Mouse (Mus musculus) CH12.LX (cell line): ENCODE data around the gene Rps6ka1. TPM values are rescaled to one million over a fixed set of nuclear protein-coding genes. Genes with fewer than 3 reads are reported as not detected.
A peak's percentile ranks its signal among the peaks of the same experiment; 100 is the strongest.

Experiments
- DNase-seq: peaks from one replicate; pipeline ENCODE4 v3.0.0-alpha.2; 2013; ENCODE audit errors: extremely low read depth
- H3K27ac ChIP-seq: 2 replicates; pipeline ENCODE4 v1.5.1; 2012; ENCODE audit warnings: low read depth, mild to moderate bottlenecking, control low read depth, moderate library complexity; ENCODE audit not compliant: insufficient read depth
- H3K27me3 ChIP-seq: replicated peaks from 2 replicates; pipeline ENCODE3; 2012; ENCODE audit warnings: inconsistent platforms
- H3K36me3 ChIP-seq, 2 experiments: replicated peaks in 1 of 2; 2 replicates each; pipeline versions ENCODE3 to v1.6.1; 2012; ENCODE audit warnings: inconsistent platforms in 1 of 2, low read length in 1 of 2, mild to moderate bottlenecking in 1 of 2, mixed read lengths in 1 of 2, moderate library complexity in 1 of 2; ENCODE audit not compliant: control insufficient read depth in 1 of 2, insufficient read depth in 1 of 2
- H3K4me1 ChIP-seq, 2 experiments: 2 replicates each; pipeline ENCODE4 v1.6.1; 2012; ENCODE audit warnings: inconsistent platforms in 1 of 2, moderate library complexity in 1 of 2; ENCODE audit not compliant: insufficient read depth in 2 of 2, control insufficient read depth in 1 of 2
- H3K4me2 ChIP-seq: 2 replicates; pipeline ENCODE4 v1.6.1; 2012; ENCODE audit warnings: low read depth, mild to moderate bottlenecking, control low read depth; ENCODE audit not compliant: poor library complexity, insufficient read depth, severe bottlenecking
- H3K4me3 ChIP-seq, 3 experiments: fragments of 150-350 bp in 1 of 3; sonication (generic) in 1 of 3; replicated peaks in 1 of 3; 2 replicates each; pipeline versions ENCODE3 to v1.5.1; 2011 to 2012; ENCODE audit warnings: low read depth in 2 of 3, low read length in 2 of 3, mild to moderate bottlenecking in 2 of 3, moderate library complexity in 2 of 3, control low read depth in 1 of 3, improper control_type of control experiment in 1 of 3, inconsistent platforms in 1 of 3, mixed read lengths in 1 of 3; ENCODE audit not compliant: poor library complexity in 1 of 3
- H3K79me2 ChIP-seq: replicated peaks from 2 replicates; pipeline ENCODE4 v1.6.1; 2012; ENCODE audit warnings: mild to moderate bottlenecking, moderate library complexity; ENCODE audit not compliant: control insufficient read depth, poor library complexity, insufficient read depth, severe bottlenecking; ENCODE audit errors: extremely low read depth
- H3K9ac ChIP-seq: 2 replicates; pipeline ENCODE4 v1.6.1; 2012; ENCODE audit warnings: low read depth, mild to moderate bottlenecking, control low read depth, moderate library complexity; ENCODE audit not compliant: insufficient read depth
- H3K9me3 ChIP-seq: replicated peaks from 2 replicates; pipeline ENCODE3; 2012; ENCODE audit warnings: low read length, inconsistent platforms, mixed read lengths
- BHLHE40 ChIP-seq: IDR thresholded peaks from 2 replicates; pipeline ENCODE4 v1.6.1; 2011; ENCODE audit warnings: mild to moderate bottlenecking, low read depth, low read length, improper control_type of control experiment
- CTCF ChIP-seq, 2 experiments: IDR thresholded peaks in 1 of 2; conservative IDR thresholded peaks in 1 of 2; 2 replicates each; pipeline ENCODE4 v1.5.1; 2011 to 2012; ENCODE audit warnings: low read depth in 2 of 2, low read length in 2 of 2, improper control_type of control experiment in 1 of 2, inconsistent platforms in 1 of 2, mild to moderate bottlenecking in 1 of 2, moderate library complexity in 1 of 2
- EP300 ChIP-seq: IDR thresholded peaks from 2 replicates; pipeline ENCODE4 v1.6.1; 2011; ENCODE audit warnings: low read length, improper control_type of control experiment
- IRF4 ChIP-seq: IDR thresholded peaks from 2 replicates; pipeline ENCODE4 v1.6.1; 2014; ENCODE audit warnings: low read depth, mild to moderate bottlenecking, inconsistent platforms, low read length, improper control_type of control experiment
- KAT2A ChIP-seq: IDR thresholded peaks from 2 replicates; pipeline ENCODE4 v1.6.1; 2012; ENCODE audit warnings: low read length, improper control_type of control experiment, inconsistent platforms; ENCODE audit not compliant: insufficient replicate concordance
- MAX ChIP-seq: IDR thresholded peaks from 2 replicates; pipeline ENCODE4 v1.6.1; 2011; ENCODE audit warnings: low read length, improper control_type of control experiment
- NELFE ChIP-seq: IDR thresholded peaks from 2 replicates; pipeline ENCODE4 v1.6.1; 2011; ENCODE audit warnings: low read depth, low read length, improper control_type of control experiment
- NRF1 ChIP-seq: IDR thresholded peaks from 2 replicates; pipeline ENCODE4 v1.6.1; 2014; ENCODE audit warnings: low read depth, mild to moderate bottlenecking, inconsistent platforms, low read length, improper control_type of control experiment, moderate library complexity
- PAX5 ChIP-seq: IDR thresholded peaks from 2 replicates; pipeline ENCODE4 v1.6.1; 2012; ENCODE audit warnings: low read length, inconsistent platforms, mixed read lengths
- POLR2A ChIP-seq: IDR thresholded peaks from 2 replicates; pipeline ENCODE4 v1.6.1; 2011; ENCODE audit warnings: low read depth, mild to moderate bottlenecking, improper control_type of control experiment, low read length
- RAD21 ChIP-seq: IDR thresholded peaks from 2 replicates; pipeline ENCODE4 v1.6.1; 2011; ENCODE audit warnings: low read depth, mild to moderate bottlenecking, low read length, improper control_type of control experiment, moderate library complexity
- RCOR1 ChIP-seq: conservative IDR thresholded peaks from 2 replicates; pipeline ENCODE4 v1.6.1; 2012; ENCODE audit warnings: low read depth, mild to moderate bottlenecking, inconsistent platforms, low read length, improper control_type of control experiment
- SIN3A ChIP-seq: IDR thresholded peaks from 2 replicates; pipeline ENCODE4 v1.6.1; 2012; ENCODE audit warnings: low read length, improper control_type of control experiment, inconsistent platforms
- TBP ChIP-seq: conservative IDR thresholded peaks from 2 replicates; pipeline ENCODE4 v1.6.1; 2011; ENCODE audit warnings: low read depth, low read length, improper control_type of control experiment
- TCF12 ChIP-seq: IDR thresholded peaks from 2 replicates; pipeline ENCODE4 v1.6.1; 2014; ENCODE audit warnings: low read depth, mild to moderate bottlenecking, inconsistent platforms, low read length, improper control_type of control experiment
- ZKSCAN1 ChIP-seq: IDR thresholded peaks from 2 replicates; pipeline ENCODE4 v1.6.1; 2012; ENCODE audit warnings: low read depth, inconsistent platforms, low read length, improper control_type of control experiment, borderline replicate concordance
- ZNF384 ChIP-seq: IDR thresholded peaks from 2 replicates; pipeline ENCODE4 v1.6.1; 2012; ENCODE audit warnings: low read depth, low read length, improper control_type of control experiment, inconsistent platforms
- dilution Hi-C: fragments of 300-500 bp; cut with MboI; formaldehyde crosslinking; loops from 2 replicates; pipeline ENCODE4 v1.14.3; 2020; ENCODE audit warnings: low sequenced_read_pairs; ENCODE audit not compliant: extremely low pct_unique_long_range_greater_than_20kb, extremely low pct_ligation_motif_present
- in situ Hi-C: fragments of 300-500 bp; cut with MboI; formaldehyde crosslinking; loops from 3 replicates; pipeline ENCODE4 v1.14.3; 2019; ENCODE audit warnings: low sequenced_read_pairs, low pct_ligation_motif_present, low pct_unique_long_range_greater_than_20kb, mixed read lengths
- polyA plus RNA-seq: library from polyadenylated mRNA; unstranded; fragments of >175 nt; gene quantifications from 2 replicates; pipeline ENCODE4 v1.2.1, GENCODE M21; 2012; ENCODE audit warnings: low read depth; ENCODE audit not compliant: insufficient read length
- total RNA-seq, 2 experiments: library from RNA; depleted of rRNA; stranded (reverse); fragments of 300-350 nt in 1 of 2; fragments of >200 nt in 1 of 2; gene quantifications; 2 replicates each; pipeline ENCODE4 v1.2.3; 2012 to 2014

Rps6ka1 gene
- total and polyA plus RNA-seq, 3 experiments: 72.5 to 130 (median 123) TPM

DNA sequence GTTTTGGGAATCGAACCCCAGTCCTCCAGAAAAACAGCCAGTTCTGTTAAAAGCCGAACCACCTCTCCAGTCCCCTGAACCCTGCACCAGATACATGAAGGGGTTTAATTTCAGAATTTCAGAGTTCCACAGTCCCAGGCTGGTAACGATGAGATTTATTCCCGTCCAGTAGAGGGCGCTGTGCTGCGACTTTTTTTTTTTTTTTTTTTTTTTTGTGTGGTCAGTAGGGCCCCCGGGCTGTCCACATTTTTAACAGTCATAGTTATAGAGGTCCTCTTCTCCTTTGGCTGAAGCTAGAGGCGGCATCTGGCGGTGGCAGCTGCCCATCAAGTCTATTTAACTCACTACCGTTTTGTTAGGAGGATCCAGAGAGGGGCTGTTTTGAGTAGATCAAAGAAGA is 43.8 kb upstream of the Rps6ka1 start:
- Histone ChIP-seq H3K36me3 (no peaks in the 10 kb centered on the region), H3K4me3 (no peak overlapping the region), H3K9ac (no peak overlapping the region), H3K79me2 (no peaks in the 10 kb centered on the region), H3K27me3 (no peaks in the 10 kb centered on the region), H3K27ac (no peak overlapping the region), H3K4me2 (no peak overlapping the region), H3K4me1 (peaks cover 2 to 15% of the 10 kb centered on the region in 2 experiments; a peak in 2 of 4 replicates), H3K9me3 (no peaks in the 10 kb centered on the region)
- dilution Hi-C loops (no loop called here), in situ Hi-C loops (no loop called here)
- peak; percentile 37 for DNase-seq
- TF ChIP-seq CTCF (conservative IDR thresholded peaks at IDR 0.05 in 1 of 2, IDR thresholded peaks at IDR 0.05 in 1 of 2; ENCODE audit: low read depth in 2 of 2, low read length in 2 of 2): peak; percentile 49 to 55
- TF ChIP-seq RCOR1: no peak
- TF ChIP-seq MAX: no peak
- peak; percentile 2 for TF ChIP-seq RAD21
- TF ChIP-seq NELFE: no peak
- no peak for TF ChIP-seq IRF4
- no peak for TF ChIP-seq POLR2A
- TF ChIP-seq ZKSCAN1: no peak
- peak; percentile 95 for TF ChIP-seq ZNF384

DNA sequence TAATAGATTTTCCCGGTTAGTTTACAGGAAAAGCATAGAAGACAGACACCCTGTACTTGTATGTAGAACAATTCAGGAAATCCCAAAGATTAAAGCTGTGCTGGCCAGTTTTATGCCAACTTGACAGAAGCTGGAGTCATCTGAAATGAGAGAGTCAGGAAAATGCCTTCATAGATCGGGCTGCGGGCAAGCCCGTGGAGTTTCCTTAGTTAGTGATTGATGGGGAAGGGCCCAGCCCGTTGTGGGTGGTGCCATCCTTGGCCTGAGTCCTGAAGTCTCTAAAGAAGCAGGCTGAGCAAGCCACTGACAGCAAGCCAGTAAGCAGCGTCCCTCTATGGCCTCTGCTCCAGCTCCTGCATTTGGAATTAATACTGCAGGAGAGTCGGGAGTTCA is 41.7 kb upstream of the Rps6ka1 start:
- H3K9ac ChIP-seq: no peak overlapping the region
- H3K79me2 ChIP-seq: no peaks in the 10 kb centered on the region
- in situ Hi-C loops: no loop called here
- no peak for TF ChIP-seq NRF1
- no peak for TF ChIP-seq KAT2A
- no peak for TF ChIP-seq SIN3A
- TF ChIP-seq BHLHE40: no peak
- no peak for TF ChIP-seq TCF12
- TF ChIP-seq EP300: no peak
- no peak for TF ChIP-seq PAX5
- no peak for TF ChIP-seq TBP
- TF ChIP-seq, all 38 proteins: peak for 0
- Histone ChIP-seq H3K27ac (no peak overlapping the region), H3K9me3 (no peaks in the 10 kb centered on the region), H3K36me3 (no peaks in the 10 kb centered on the region), H3K4me1 (peaks cover 2 to 15% of the 10 kb centered on the region in 2 experiments; a peak in 2 of 4 replicates), H3K4me3 (no peak overlapping the region), H3K27me3 (no peaks in the 10 kb centered on the region), H3K4me2 (no peak overlapping the region)
- no peak for DNase-seq
- dilution Hi-C loops: no loop called here
